Mouse (Mus musculus) CD4-positive helper T cell, adult 2 months (primary cell): ENCODE measurements around the gene AU022252.

Source experiments
- DNase-seq: peaks from one replicate; pipeline ENCODE4 v3.0.0-alpha.2; 2012; ENCODE audit warnings: low read depth, missing footprints, low spot score

The AU022252 gene

GRCm38 (mm10) chr4:119189392-119189791 lies 43.1 kb downstream of the AU022252 start:
- DNase-seq, result no peak

- DNase-seq, result no peak
Measured at GRCm38 (mm10) chr4:119188060-119188785, 44.3 kb downstream of the AU022252 start.

DNA sequence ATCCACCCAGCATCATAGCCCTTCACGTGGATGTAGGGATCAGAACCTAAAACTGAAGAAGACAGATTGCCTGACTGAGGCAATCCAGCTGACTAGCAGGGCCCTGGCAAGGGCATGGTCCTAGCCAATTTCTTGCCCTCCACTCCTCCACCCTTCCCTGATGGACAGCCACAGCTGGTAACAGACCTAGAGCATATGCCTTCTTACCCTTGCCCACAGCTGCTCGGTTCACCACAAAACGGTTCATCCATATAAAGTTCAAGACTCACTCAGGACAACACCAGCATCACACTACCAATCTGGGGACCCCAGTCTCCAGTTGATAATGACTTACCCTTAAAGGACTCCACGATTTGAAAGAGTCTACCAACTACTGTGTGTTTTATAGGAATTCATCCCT lies 46.7 kb downstream of the AU022252 start:
- DNase-seq, result no peak

GRCm38 (mm10) chr4:119183525-119183924 lies 49.0 kb downstream of the AU022252 start:
- no peak for DNase-seq

DNA sequence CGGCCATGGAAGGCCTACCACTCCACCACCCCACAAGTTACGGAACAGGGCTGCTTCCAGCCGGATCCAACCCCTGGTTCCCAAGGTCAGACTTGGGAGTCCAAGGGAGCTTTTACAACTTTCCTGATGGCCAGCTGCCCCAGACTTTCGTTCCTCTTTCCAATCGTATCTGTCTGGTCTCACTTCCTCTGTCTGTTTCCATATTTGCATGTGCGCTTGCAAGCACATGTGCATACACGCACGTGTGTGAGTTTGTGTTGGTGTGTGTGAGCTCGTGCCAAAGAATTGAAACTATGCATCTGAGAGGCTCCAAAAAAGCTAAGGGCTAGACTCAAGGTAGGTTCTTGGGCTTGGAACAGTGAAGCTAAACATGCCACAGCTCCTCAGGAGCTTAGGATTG lies 51.1 kb downstream of the AU022252 start:
- DNase-seq, result no peak

- no peak for DNase-seq
Measured at GRCm38 (mm10) chr4:119180133-119180707, 52.3 kb downstream of the AU022252 start.

DNA sequence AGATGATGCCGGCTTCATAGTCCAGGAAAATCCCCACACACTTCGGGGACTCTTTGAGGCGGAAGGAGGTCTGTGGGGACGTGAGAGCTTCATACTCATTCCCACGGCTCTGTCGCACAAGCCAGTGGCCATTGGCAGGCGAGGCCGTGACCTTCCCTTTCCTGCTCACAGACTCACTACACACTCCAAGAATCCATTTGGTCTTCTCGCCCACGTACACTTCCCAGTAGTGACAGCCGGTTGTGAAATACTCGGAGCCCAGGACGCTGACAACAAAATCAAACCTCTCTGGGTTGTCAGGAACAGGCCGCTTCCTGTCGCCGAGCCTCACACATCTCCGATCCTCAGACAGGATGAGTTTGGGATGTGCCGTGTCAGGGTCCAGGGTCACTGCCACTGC lies 54.2 kb downstream of the AU022252 start:
- DNase-seq, result no peak

DNA sequence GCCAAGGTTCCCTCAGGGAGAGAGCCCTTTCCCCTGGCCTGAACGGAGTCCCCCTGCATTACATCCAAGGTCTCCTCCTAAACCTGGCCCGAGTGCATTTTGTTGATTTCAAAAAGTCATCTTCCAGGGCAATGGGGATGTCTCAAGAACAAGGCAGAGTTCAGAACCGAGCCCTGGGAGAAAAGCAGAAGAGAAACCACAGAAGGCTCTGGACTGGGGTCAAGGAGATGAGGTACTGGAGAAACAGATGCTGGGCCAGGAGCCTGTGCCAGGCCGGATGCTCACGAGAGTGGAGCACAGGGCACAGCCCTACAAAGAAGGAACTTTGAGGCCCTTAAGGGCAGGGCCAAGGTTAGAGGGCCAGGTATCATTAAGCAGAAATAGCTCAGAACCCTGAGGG lies 54.8 kb downstream of the AU022252 start:
- no peak for DNase-seq

GRCm38 (mm10) chr4:119173851-119174453 lies 58.6 kb downstream of the AU022252 start, which contains the start of gene Zfp691:
Gene Zfp691, minus strand, starts transcription at chr4:119174195.
- peak; percentile 96 for DNase-seq

DNA sequence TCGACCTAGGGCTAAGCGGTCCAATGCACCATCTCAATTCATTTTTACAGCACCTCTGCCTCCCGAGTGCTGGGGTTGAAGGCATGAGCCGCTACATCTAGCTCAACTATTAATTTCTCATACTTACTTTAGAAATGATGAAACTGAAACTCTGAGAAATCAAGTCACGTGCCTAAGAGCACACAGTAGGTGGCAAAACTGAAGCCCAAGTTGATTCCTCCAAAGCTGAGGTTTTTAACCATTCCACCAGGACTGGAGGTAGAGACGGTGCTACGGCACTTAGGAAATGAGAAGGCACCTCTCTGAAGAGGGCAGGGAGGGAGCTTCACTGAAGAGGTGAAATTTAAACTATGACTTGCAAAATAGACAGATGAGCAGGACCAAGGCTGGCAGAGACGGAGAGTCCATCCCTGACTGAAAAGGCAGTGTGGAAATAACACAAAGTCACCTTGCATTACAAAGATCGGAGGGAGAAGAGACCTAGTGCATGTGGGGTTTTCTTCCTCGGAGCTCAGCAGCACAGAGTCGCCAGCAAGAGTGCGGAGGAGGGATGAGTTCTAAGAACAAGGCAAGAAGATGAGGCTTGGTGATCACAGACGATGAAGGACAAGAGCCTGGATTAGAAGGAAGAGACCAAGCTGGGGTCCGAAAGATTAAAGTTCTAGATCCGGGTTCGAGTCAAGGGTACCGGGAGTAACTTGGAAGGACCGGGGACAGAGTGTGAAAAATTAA lies 59.4 kb downstream of the AU022252 start:
- peak; percentile 19 for DNase-seq

DNA sequence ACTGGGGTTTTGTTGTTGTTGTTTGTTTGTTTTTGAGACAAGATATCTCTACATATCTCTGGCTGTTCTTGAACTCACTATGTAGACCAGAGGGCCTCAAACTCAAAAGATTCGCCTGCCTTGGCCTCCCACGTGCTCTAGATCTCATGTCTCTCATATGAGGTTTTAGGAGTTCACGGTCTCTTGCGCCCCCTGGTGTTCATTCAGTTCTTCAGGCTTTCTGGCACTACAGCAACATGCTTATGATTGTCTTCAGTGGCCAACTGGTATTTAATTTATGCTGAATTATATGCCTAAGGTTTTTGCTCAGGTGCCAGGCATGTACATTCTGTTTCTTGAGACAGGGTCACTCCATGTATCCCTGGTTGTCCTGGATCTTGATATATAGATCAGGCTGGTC lies 64.8 kb downstream of the AU022252 start:
- peak; percentile 82 for DNase-seq

DNA sequence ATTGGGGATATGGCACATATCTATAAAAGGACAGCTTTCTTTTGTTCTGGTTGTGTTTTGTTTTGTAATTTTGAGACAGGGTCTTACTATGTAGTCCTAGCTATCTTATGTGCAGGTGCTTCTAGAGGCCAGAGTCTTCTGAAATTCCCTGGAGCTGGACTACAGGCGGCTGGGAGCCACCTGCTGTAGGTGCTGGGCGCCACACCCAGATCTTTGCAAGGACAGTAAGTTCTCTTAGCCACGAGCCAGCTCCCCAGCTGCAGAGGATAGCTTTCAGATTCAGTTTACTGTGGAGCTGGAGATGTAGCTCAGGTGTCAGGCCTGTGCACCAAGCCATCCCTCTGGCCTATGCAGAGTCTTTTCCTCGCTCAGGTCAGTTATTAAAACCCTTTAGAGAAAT lies 65.4 kb downstream of the AU022252 start:
- DNase-seq, result no peak

DNA sequence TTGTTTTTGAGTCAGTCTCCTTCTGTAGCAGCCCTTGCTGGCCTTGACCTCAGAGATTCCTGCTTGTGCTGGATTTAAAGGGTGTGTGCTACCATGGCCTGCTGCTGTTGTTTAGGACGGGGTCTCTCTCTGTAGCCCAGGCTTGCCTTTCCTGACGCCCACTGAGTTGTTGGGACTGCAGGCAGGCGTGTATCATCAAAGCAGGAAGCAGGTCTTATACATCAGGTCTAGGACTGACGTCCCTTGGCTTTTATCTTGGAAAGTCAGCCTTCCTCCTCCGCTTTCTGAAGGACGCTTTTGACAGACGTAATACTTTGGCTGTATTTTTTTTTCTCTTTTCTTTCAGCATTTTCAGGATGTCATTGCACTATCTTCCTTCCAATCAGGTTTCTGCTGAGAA lies 66.6 kb downstream of the AU022252 start:
- no peak for DNase-seq

GRCm38 (mm10) chr4:119162990-119163389 lies 69.5 kb downstream of the AU022252 start:
- no peak for DNase-seq

DNA sequence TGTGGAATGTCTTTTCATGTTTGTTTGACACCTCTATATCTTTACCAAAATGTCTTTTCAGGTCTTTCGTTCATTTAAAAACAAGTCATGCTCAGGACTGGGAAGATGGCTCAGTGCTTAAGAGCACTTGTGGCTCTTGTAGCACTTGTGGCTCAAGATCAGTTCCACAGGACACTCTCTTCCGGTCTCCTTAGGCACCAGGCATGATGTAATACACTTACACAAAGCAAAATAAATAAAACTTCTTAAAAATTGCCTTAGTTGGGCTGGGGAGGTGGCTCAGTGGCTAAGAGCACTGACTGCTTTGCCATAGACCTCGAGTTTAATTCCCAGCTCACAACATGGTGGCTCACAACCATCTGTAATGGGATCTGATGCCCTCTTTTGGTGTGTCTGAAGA lies 71.2 kb downstream of the AU022252 start:
- DNase-seq, result no peak

DNA sequence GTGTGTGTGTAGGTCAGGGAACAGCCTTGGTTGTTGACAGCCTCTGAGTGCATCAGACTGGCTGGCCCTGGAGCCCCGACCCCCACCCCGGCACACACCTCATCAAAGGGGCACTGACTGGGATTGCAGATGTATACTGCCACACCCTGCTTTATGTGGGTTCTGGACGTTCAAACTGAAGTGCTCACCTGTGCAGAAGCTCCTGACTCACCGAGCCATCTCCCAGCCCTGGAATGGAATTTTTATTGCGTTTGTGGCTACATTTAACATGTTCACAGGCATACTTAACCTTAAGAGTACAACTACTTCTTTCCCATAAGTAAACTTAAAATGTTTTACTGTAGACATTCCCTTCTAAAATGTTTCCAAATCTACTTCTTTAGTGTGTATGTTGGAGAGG lies 74.6 kb downstream of the AU022252 start:
- no peak for DNase-seq

GRCm38 (mm10) chr4:119157186-119157585 lies 75.3 kb downstream of the AU022252 start:
- peak; percentile 47 for DNase-seq
